Mouse (Mus musculus): Measurements from ENCODE around the gene Abl1.

The Abl1 gene

DNA sequence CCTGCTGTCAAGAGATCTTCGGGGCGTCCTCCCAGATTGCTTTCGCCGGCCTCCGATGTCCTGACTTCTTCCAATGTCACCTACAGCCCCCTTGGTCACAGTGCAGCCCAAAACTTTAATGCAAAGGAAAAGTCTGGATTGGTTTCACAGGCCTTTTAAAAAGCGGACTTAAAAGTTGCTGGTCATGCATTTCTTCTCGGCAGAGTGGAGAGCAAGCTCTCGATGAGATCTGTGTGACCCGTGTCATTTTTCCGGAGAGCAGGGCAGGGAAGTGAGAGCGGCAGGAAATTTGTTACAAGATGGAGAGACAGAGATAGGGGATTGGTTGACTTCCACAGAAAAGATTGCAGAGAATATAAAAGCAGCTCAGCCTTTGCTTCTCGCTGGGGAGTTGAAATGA lies 869 bp downstream of the Abl1 start:
- DNase-seq (ENCODE audit: low spot score), result peak; percentile 40

DNA sequence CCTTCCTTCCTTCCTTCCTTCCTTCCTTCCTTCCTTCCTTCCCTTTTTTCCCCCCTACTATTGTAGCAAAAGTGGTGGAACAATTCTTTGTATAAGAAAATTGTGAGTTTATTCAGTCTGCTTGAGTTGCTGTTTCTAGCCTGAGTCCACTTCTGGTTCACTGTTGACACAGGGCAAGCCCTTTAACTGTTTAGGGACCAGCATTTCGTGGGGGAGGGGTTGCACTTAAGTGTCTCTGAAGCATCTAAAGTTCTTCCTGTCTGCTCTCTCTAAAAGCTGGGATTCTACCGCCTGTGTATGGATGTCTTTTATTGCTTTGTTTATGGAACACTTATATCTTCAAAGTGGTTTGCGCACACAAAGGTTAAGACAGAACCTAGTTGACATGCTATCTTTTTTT lies 1.9 kb downstream of the Abl1 start:
- peak; percentile 48 for DNase-seq (ENCODE audit: low spot score)

DNA sequence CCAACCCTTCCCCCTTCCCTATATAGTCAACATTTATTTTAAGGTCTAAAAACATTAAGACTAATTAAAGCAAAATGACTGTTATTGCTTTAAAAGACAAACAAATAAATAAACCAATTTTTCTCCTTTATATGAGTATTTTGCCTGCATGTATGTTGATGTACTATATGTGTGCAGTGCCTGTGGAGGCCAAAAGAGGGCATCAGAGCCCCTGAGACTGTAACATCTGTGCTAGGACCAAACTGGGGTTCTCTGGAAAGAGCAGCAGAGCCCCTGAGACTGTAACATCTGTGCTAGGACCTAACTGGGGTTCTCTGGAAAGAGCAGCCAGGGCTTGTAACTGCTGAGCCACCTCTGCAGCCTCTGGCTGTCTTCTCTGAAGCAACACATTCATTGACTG lies 10.0 kb downstream of the Abl1 start:
- no peak for DNase-seq (ENCODE audit: low spot score)

DNA sequence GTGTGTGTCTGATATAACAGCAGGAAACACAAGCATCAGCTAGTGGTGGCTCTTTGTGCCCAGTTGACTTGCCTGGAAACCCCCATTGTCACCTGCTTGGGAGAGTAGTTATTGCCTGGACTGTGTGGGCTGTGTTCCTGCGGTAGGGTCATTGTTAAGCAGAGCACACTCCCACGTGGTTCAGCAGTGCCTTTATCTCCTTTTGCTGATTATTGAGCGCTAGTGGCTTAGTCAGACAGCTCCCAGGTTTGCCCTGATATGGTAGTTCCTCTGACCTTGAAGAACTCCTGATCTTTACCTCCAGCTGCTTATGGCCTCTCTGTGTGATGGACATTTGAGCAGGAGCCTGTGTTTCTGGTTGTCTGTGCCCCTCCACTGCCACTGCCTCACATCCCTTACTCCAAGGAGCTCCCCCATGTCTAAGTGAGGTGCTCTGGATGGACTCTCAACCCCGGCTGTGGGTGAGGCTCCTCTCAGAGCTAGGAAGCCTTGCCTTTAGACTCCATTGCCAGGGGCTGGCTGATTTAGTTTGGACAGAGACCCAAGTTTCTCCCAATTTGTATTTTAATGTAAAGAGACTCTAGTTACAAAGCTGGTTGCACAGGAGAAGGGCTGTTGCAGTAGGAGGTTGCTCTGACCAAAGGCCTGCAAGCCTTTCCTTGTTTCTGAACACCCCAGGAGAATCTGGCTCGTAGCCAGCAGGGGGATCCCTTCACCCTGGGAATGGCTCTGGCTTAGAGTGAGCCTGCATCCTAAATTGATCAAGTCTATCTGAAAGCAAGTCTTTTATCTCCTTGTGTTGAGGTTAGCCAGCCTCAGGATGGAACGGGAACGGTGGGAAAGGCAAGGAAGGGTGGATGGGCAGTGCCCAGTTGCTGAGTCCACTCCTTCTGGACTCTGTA lies 12.6 kb downstream of the Abl1 start:
- peak; percentile 52 for DNase-seq (ENCODE audit: low spot score)

DNA sequence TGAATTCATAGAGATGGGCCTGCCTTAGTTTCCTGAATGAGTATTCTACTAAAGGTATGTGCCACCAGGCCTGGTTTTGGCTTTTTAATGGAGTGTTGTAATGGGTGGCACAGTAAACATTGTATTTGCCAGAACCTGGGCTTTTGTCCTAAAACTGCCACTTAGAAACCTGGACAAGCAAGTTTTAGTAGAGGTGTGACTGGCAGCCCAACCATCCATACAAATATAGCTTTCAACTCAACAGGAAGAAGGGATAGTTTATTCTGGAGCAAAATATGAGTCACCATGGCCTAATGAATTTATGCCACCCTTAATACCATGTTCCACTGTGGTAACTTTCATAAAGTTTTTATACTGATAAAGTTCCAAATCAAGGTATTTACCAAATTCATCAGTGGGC lies 15.1 kb downstream of the Abl1 start:
- no peak for DNase-seq (ENCODE audit: low spot score)

DNA sequence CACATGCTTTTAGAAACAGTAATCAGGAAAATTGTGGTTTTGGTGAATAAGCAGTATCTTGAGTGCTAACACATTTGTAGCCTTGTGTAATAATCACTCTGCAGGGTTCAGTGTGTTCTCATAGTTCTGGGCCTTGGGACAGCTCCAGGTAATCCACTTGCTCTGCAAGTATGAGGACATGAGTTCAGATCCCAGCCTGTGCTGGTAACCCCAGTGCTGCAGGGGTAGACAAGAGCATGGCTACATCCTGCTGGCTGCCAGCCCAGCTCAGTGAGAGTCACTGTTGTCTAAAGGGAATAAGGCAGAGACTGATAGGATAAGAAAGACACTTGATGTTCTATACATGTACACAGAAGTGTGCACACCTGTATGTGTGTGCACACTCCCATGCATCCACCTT lies 17.7 kb downstream of the Abl1 start:
- no peak for DNase-seq (ENCODE audit: low spot score)

DNA sequence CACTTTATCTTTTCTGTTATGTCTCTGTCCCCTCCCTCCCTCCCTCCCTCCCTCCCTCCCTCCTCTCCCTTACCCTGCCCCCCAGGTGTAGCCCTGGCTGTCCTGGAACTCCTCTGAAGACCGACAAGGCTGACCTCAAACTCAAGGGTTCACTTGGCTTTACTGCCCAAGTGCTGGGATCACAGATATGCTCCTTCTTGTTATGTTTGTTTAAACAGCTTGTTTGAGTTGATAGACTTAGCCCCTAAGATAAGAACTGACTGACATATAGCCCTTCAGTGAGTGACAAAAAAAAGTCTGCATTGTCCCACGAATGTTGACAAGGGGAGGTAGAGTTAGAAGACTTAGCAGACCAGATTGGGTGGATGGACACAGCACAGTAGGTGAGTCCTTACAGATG lies 18.4 kb downstream of the Abl1 start:
- DNase-seq (ENCODE audit: low spot score), result peak; percentile 78

DNA sequence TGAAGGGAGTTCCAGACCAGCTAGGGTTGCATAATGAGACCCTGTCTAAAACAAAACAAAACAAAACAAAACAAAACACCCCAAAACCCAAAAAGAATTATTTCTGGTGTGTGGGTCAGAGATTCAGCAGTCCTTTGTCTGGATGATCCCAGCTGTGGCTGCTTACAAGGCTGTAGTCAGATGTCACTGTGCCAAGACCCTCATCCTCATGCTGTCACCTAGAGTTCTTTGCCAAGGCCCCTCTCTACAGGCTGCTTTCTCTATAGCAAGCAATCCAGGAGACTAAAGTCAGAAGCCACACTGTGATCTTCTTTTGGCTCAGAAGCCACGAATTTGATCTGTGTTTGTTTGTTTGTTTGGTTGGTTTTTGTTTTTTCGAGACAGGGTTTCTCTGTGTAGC lies 24.5 kb downstream of the Abl1 start:
- no peak for DNase-seq (ENCODE audit: low spot score)

DNA sequence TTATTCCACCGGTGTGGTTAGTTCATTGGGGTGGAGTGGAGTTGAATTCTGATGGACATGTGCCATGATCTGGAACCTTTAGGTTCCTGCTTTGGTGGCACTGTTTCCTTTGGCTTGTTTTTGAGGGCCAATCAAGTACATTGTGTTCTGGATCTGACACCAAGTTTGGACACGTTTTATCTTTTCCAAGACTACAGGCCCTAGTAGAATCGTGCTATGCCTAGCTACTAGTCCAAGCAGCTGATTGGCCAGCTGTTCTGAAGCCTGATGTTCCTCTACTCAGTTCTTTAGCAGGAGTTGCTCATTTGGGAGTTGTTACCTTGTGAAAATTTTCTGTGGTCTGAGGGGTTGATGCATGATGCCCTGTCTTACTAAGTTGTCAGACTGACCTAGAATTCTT lies 25.6 kb downstream of the Abl1 start:
- DNase-seq (ENCODE audit: low spot score), result no peak

DNA sequence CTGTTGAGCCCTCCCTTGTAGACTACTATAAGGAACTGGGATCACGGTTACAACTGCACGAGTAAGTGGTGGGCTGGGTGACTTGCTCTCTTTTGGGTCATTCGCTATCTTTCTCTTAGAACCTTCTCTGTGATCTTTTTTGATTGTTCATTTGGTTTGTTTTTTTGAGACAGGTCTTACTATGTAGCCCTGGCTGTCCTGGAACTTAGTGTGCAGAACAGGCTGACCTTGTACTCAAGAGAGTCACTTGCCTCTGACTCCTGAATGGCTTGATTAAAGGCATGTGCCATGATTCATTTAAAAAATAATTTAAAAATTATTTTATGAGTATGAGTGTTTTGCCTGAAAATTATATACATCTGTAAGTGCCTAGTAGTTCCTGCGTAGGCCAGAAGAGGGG lies 26.6 kb downstream of the Abl1 start:
- DNase-seq (ENCODE audit: low spot score), result no peak

DNA sequence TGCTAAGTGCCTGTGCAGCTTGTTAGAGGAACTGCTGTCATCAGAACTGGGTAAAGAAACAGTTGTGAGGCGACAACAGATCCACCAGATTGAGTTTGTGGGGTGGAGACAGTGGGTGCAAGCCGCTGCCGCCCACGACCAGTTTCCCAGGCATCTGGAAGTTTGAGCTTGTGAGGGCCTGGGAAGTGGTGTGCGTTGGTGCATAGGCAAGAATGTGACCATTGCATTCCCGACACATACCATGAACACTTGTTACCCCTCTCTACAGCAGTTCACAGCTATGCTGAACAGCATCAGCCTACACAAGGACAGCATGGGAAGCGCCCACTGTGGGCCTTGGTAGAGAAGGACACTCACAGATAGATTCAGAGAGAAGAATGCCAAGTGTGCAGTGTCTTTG lies 27.8 kb downstream of the Abl1 start:
- no peak for DNase-seq (ENCODE audit: low spot score)

DNA sequence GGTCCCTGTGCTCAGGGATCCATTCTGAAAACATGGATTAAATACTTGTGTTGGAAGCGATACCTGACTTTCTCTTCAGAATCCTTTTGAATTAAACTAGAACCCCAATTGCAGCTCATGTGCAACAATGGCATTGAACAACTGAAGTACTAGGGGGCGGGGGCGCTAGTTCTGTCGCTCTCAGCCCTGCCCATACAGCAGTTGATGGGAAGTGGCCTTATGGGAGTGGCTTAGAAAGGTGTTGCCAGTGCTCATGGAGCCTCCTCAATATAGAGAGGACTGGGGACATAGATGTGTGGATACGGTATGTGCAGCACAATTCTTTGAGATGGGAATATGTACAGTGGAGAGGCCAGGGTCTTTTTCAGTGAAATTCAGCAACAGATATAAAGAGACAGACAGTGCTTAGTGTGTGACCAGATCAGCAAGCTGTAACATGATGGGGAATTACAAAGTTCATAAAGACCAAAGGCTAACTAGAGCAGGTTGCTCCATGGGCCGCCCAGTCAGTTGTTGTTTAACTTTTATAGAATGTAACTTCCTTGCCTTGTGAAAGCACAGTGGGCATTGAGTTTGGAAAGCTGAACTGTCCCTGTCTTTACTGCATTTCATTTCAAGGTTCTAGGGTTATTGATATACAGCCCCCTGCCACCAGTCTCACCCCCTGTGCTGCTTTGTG lies 31.2 kb downstream of the Abl1 start:
- peak; percentile 74 for DNase-seq (ENCODE audit: low spot score)

DNA sequence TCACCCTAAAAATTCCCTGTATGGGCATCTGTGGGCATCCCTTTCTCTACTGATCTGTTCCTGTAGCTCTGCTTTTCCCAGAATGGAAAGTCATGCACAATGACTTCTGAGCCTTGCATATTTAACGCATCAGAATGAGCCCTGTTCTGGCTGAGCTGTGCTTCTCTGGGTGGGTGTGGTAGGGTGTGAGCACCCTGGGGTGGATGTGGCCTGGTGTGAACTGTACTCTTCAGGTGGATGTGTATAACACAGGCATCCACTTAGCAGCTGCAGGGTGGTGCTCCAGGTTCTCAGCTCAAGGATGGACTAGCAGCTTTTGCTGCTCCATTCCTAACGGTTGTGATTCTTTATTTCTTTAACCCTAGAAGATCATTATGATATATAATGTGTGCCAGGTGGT lies 31.8 kb downstream of the Abl1 start:
- no peak for DNase-seq (ENCODE audit: low spot score)

DNA sequence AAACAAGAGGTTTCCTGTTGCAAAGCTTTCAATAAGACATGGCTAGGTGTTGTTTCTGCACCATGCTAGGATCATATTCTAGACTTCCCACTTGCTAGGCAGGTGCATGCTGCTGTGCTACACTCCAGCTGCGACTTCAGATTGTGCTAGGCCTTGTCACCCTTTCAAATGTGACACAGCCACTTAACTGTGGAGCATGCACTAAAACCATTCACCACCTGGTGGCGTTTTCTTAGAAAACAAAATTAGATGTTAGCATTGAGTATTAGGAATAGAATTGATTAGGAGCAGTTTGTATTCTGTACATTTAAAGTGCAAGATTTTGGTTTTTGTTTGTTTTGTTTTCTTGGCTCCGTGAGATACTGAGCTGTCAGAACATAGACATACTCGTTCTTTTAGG lies 32.6 kb downstream of the Abl1 start:
- no peak for DNase-seq (ENCODE audit: low spot score)

DNA sequence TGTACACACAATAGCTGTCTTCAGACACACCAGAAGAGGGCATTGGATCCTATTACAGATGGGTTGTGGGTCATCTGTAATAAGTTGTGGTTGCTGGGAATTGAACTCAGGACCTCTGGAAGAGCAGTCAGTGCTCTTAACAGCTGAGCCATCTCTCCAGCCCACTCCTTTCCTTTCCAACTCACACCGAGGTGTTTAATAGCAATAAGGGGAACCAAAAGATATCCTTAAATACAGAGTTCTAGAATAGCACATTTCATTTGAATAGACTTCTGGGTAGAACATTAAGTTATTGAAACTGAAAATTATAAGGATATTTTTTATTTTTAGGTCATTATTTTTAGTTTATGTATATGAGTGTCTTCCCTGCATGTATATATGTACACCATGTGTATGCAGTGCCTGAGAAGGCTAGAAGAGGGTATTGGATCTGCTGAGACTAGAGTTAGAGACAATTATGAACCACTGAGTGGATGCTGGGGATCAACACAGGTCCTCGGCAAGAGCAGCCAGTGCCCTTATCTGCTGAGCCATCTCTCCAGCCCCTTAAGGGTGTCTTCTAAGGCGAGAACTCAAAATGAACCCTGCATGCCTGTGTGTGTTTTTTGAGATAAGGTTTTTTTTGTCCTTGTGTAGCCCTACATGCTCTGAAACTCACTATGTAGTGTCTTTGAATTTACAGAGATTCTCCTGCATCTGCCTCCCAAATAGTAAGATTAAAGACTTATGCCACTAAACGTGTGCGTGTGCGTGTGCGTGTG lies 36.7 kb downstream of the Abl1 start:
- no peak for DNase-seq (ENCODE audit: low spot score)

DNA sequence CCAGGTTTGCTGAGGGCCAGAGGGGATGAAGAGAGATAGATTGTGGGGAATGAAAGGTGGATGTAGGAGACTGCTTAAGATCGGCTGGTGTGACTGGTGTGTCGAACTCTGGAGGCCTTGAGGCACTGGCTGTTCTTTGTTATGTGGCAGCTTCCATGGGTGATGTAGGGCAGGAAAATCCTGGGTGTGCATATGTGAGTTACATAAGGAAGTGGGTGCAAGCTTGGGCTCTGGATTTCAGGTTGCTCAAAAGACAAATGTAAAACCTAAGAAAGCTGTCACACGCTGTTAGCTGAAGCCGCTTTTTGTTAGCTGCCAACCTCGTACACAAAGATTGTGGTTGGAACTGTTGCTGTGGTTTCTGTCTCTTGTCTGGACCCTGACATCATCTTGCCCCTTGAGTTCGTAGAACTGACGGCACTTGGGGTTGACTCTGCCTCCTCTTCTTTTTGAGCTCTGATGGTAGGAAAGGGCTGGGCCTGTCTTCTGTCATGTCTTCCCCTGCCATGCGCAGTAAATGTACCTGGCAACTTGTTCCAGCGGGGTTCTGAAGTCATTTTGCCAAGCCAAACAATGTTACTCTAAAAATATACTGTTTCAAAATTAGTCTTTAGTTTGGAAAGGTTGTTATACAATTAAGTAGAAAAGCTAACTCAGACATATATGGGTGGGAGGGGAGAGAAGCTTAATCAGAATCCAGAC lies 39.6 kb downstream of the Abl1 start:
- no peak for DNase-seq (ENCODE audit: low spot score)

DNA sequence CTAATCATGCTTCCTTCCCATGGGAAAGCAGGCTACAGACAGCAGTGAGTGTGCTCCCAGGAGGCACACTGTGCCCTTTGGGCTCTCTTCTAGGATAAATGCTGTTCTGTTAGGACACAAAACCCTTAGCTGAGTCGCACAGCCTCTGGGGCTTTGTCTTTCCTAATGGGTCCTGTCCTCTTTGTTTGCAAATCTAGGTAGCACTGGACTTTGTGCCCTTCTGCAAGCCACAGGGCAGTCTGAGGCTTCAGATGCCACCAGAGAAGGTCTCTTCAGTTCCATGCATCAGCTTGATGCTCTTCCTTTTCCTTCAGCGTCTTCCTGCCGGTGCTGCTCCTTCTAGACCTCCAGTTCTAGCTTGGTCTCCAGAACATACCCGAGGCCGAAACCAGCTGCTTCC lies 42.5 kb downstream of the Abl1 start:
- no peak for DNase-seq (ENCODE audit: low spot score)

DNA sequence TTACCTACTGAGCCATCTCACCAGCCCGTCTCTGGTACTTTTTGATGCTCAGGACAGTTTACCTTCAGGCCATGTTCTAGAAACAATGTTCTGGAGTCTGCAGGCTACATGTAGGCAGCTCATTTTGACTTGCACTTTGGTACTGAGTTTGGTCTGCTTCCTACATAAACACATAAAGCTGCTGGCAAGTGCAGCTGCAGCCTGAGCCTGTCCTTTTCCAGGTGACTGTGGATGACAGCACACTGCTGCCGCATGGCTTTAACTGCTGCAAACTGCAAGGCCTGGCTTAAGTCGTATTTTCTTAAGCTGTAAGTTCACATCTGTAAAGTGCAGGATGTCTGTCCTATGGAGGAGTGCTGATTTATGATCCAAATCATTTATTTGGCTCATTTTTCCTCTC lies 44.3 kb downstream of the Abl1 start:
- DNase-seq (ENCODE audit: low spot score), result no peak

DNA sequence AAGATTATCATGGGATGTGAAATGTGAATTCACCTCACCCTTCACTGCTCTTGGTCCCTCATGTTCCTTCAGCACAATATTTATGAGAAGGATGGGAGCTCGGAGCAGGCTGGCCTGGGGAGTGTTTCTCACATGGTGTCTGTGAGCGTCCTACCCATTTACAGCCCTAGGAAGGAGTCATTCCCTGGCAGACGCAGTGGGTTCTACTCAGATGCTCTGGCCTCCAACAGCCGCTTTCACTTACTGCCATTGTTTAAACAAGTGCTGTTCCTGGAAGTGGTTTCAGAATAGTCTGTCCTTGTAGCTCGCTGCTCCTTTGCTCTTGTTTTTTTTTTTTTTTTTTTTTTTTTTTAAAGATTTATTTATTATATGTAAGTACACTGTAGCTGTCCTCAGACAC lies 45.4 kb downstream of the Abl1 start:
- no peak for DNase-seq (ENCODE audit: low spot score)

DNA sequence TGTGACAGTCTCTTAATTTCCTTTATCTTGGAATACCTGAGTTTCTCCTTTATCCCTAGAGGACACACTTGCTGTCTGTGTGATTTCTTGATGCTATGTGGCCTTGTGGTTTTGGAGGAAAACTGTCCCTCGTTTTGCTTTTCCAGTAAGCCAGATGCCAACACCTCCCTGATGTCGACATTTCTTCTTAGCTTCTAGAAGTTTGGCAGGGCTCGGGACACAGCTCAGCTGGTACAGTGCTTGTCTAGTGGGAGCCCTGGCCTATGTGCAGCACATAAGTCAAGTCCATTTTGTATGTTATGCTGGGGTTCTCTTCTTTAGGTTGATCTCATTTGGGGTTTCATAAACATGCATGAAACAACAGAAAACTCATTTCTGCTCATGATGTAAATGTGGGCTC lies 50.9 kb downstream of the Abl1 start:
- DNase-seq (ENCODE audit: low spot score), result no peak

DNA sequence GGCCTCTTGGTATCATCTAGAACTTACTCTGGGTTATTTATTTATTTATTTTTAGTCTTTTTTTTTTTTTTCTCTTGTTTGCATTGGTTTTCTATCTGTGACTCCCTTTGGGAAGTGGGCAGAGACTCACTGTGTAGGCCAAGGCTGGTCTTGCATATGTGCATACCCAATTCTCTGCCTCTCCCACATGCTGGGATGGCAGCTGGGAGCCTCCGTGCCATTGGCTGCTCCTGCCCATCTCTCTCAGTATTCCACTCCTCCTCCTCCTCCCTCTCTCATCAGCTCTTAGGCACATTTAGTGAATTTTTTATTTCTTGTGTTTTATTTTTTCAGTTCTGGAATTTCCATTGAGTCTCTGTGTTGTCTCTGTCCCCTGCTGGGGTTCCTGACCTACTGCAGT lies 53.6 kb downstream of the Abl1 start:
- DNase-seq (ENCODE audit: low spot score), result no peak

DNA sequence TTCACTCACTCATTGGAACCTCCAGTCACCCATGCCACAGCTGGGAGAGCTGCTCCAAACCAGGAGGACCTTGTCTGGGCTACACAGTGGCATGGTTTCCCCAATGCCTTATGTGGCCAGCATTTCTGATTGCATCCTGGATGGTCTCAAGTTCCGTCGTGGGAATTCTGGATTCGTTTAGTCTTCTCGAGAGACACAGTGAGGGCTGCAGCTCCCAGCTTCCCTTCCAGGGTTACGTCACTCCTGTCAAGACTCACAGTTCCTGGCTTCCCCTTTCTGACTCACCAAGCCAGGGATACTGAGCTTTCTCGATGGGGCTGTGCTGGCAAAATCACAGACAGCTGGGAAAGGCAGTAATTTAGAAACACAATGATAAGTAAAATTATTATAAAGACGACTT lies 54.0 kb downstream of the Abl1 start:
- no peak for DNase-seq (ENCODE audit: low spot score)

Measured in yolk sac, embryonic 10.5 days (tissue).